Mouse (Mus musculus) E14TG2a.4 (cell line): ENCODE measurements around the gene Ube2h.

Experiments
- H3K27me3 ChIP-seq: 2 replicates; pipeline ENCODE4 v1.6.1; 2014; ENCODE audit warnings: low read length, control low read depth; ENCODE audit not compliant: insufficient read depth
- H3K36me3 ChIP-seq: 2 replicates; pipeline ENCODE4 v1.6.1; 2014; ENCODE audit warnings: low read length, control low read depth; ENCODE audit not compliant: insufficient read depth
- H3K4me1 ChIP-seq: replicated peaks from 2 replicates; pipeline ENCODE4 v1.6.1; 2014; ENCODE audit warnings: low read depth, low read length, control low read depth
- H3K4me3 ChIP-seq: replicated peaks from 2 replicates; pipeline ENCODE4 v1.5.1; 2014; ENCODE audit warnings: mild to moderate bottlenecking, low read length
- H3K9me3 ChIP-seq: 2 replicates; pipeline ENCODE4 v1.6.1; 2014; ENCODE audit warnings: low read length, control low read depth
- CTCF ChIP-seq: conservative IDR thresholded peaks from 2 replicates; pipeline ENCODE4 v1.5.1; 2014; ENCODE audit warnings: low read length
- NANOG ChIP-seq: IDR thresholded peaks from 2 replicates; pipeline ENCODE4 v1.6.1; 2014; ENCODE audit warnings: borderline replicate concordance, low read length, mixed read lengths
- POU5F1 ChIP-seq: IDR thresholded peaks from 2 replicates; pipeline ENCODE4 v1.6.1; 2014; ENCODE audit warnings: low read length, borderline replicate concordance

The Ube2h gene

GRCm38 (mm10) chr6:30267486-30267885 lies 36.9 kb downstream of the Ube2h start:
- Histone ChIP-seq H3K4me3 (no peak overlapping the region), H3K9me3 (no peaks in the 10 kb centered on the region), H3K36me3 (peaks cover 18% of the 10 kb centered on the region), H3K27me3 (no peaks in the 10 kb centered on the region), H3K4me1 (peaks cover 39% of the 10 kb centered on the region)
- TF ChIP-seq CTCF (no peak), POU5F1 (no peak), NANOG (no peak)

DNA sequence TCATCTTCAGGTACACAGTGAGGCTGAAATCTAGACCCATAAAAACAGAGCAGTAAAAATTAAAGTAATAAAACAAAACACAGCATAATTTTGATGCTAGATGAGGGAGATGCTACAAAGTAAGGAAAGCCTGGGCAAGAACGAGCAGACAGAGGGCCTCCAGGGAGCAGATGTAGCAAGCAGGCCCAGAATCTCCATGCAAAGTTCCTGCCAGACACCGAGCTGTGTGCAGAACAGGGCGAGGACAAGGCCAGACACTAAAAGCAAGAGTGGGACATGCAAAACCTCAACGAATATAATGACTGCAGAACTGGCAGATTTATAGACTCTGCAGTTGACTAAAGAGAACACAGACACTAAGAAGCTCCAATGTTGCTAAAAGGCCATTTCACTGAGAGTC lies 38.9 kb downstream of the Ube2h start:
- no peak for TF ChIP-seq CTCF
- TF ChIP-seq POU5F1: no peak
- TF ChIP-seq NANOG: no peak
- H3K4me1 ChIP-seq: peaks cover 22% of the 10 kb centered on the region
- H3K36me3 ChIP-seq: peaks cover 32% of the 10 kb centered on the region
- H3K27me3 ChIP-seq: no peaks in the 10 kb centered on the region
- no peak overlapping the region for H3K4me3 ChIP-seq
- H3K9me3 ChIP-seq: no peaks in the 10 kb centered on the region

GRCm38 (mm10) chr6:30263053-30263452 lies 41.3 kb downstream of the Ube2h start:
- Histone ChIP-seq H3K4me1 (peaks cover 6% of the 10 kb centered on the region; the same call in 1 of the 2 replicates), H3K36me3 (peaks cover 41% of the 10 kb centered on the region), H3K27me3 (no peaks in the 10 kb centered on the region), H3K4me3 (no peak overlapping the region), H3K9me3 (no peaks in the 10 kb centered on the region)
- TF ChIP-seq NANOG (no peak), CTCF (no peak), POU5F1 (no peak)

DNA sequence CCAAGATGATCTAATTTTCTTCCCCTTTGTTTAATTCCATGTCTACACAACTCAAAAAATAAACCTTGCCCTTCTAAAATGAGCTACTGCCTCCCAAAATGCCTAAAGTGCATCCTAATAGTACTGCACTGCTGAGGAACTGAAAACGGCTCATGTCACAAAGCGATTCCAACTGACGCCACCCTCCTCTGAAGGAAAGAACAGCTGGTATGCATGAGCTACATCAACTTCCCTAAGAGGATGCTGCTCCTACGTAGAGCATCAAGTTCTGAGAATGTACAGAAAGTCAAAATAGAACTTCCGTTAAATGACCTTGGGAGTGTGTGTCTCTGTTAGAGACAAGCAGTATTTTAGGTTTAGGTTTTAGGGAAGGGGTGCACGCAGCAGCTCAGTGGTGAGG lies 45.1 kb downstream of the Ube2h start:
- no peaks in the 10 kb centered on the region for H3K9me3 ChIP-seq
- TF ChIP-seq CTCF: no peak
- TF ChIP-seq NANOG: no peak
- H3K4me3 ChIP-seq: no peak overlapping the region
- H3K36me3 ChIP-seq: peaks cover 33% of the 10 kb centered on the region
- H3K27me3 ChIP-seq: no peaks in the 10 kb centered on the region
- H3K4me1 ChIP-seq: no peaks in the 10 kb centered on the region; the same call in 1 of the 2 replicates

GRCm38 (mm10) chr6:30257962-30258361 lies 46.4 kb downstream of the Ube2h start:
- peaks cover 32% of the 10 kb centered on the region for H3K36me3 ChIP-seq
- no peak overlapping the region for H3K4me3 ChIP-seq
- H3K27me3 ChIP-seq: no peaks in the 10 kb centered on the region
- no peaks in the 10 kb centered on the region for H3K9me3 ChIP-seq
- TF ChIP-seq CTCF (no peak), NANOG (no peak), POU5F1 (no peak)
- H3K4me1 ChIP-seq: no peaks in the 10 kb centered on the region; the same call in 1 of the 2 replicates

GRCm38 (mm10) chr6:30255846-30256245 lies 48.5 kb downstream of the Ube2h start:
- Histone ChIP-seq H3K4me1 (no peaks in the 10 kb centered on the region), H3K27me3 (no peaks in the 10 kb centered on the region), H3K4me3 (no peak overlapping the region), H3K36me3 (peaks cover 20% of the 10 kb centered on the region), H3K9me3 (no peaks in the 10 kb centered on the region)
- TF ChIP-seq POU5F1 (no peak), CTCF (no peak), NANOG (no peak)

DNA sequence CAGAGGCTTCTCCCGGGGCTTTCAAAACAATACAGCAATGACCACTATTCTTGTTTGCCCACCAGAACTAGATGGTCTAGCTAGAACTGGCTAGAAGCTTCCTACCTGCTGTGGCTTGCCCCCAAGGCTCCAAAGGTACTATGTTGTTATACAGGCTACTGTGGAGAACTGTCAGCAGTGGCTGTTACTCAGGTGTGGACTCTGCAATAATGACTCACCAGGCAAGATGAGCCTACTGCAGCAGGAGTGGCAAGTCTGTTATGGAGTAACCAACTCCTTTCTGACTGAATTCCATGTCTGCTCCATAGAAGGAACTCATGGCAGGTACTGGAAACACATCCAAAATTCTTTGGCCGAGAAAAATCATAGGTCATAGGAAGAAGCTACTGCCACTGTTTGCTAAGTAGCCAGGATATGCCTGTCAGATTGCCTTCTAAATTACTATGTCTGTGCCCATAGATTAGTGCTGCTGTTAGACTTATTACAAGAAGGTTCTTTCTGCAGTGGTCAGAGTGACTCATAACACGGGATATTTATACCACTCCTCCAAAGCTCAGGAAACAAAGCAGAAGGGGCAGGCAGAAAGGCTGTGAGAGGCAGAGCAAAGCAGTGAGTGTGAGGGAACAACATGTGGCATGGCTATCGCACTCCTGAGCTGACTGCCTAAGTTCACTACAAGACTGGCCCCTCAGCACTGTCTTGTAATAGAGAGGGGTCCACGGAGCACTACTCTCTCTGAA lies 51.9 kb downstream of the Ube2h start:
- no peaks in the 10 kb centered on the region for H3K27me3 ChIP-seq
- TF ChIP-seq NANOG: no peak
- TF ChIP-seq CTCF: no peak
- no peak for TF ChIP-seq POU5F1

DNA sequence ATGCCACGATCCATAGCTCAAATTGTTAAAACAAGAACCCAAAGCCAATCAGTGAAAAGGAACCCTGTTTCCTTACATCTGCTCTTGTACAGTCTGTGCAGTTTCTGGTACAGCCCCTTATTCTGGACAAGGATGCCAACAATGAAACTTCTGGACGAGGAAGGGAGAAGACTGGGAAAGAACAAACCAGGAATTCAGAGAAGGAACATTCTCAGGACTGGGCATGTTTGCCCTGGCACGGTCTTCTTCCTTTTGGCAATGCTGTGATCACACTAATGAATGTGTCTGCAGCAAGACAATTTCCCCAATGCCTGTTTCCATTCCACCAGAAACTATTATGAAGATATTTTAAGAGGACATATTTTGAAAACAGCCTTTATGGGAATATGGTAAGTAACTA lies 55.6 kb downstream of the Ube2h start:
- TF ChIP-seq CTCF: no peak
- no peak for TF ChIP-seq NANOG
- no peak for TF ChIP-seq POU5F1
- Histone ChIP-seq H3K4me3 (no peak overlapping the region), H3K4me1 (no peaks in the 10 kb centered on the region), H3K9me3 (no peaks in the 10 kb centered on the region), H3K36me3 (peaks cover 7% of the 10 kb centered on the region), H3K27me3 (no peaks in the 10 kb centered on the region)

More for the DNA sequence above, 51.9 kb downstream of the Ube2h start:
- H3K4me3 ChIP-seq: no peak overlapping the region
- no peaks in the 10 kb centered on the region for H3K4me1 ChIP-seq
- H3K36me3 ChIP-seq: peaks cover 7% of the 10 kb centered on the region
- H3K9me3 ChIP-seq: no peaks in the 10 kb centered on the region

- TF ChIP-seq POU5F1: no peak
- no peak for TF ChIP-seq CTCF
- no peak for TF ChIP-seq NANOG
- Histone ChIP-seq H3K36me3 (peaks cover 7% of the 10 kb centered on the region; the same call in 1 of the 2 replicates), H3K27me3 (no peaks in the 10 kb centered on the region), H3K4me1 (no peaks in the 10 kb centered on the region), H3K4me3 (no peak overlapping the region), H3K9me3 (no peaks in the 10 kb centered on the region)
Measured at GRCm38 (mm10) chr6:30245940-30246339, 58.4 kb downstream of the Ube2h start.
